Mouse (Mus musculus) hindbrain, embryonic 16.5 days (tissue): ENCODE measurements around the gene Zfp618. TPM values are rescaled to one million over a fixed set of nuclear protein-coding genes. Genes with fewer than 3 reads are reported as not detected.

Experiments used
- ATAC-seq: fragments of 200-750 bp; cut with Nextera tagmentation; 2 replicates; pipeline ENCODE4 v1.8.0; 2017; ENCODE audit warnings: moderate TSS enrichment, moderate library complexity
- H3K27ac ChIP-seq: fragments of 300-500 bp; sonication (generic); 2 replicates; pipeline ENCODE4 v1.5.1; 2014; ENCODE audit warnings: low read depth, mild to moderate bottlenecking, control low read depth, low read length, moderate library complexity
- H3K27me3 ChIP-seq: fragments of 300-500 bp; sonication (generic); replicated peaks from 2 replicates; pipeline ENCODE4 v1.6.1; 2014; ENCODE audit warnings: low read length; ENCODE audit not compliant: control insufficient read depth, insufficient read depth
- H3K36me3 ChIP-seq: fragments of 300-500 bp; sonication (generic); 2 replicates; pipeline ENCODE4 v1.6.1; 2014; ENCODE audit warnings: mild to moderate bottlenecking, low read length, moderate library complexity, mixed read lengths; ENCODE audit not compliant: control insufficient read depth, insufficient read depth
- H3K4me1 ChIP-seq: fragments of 300-500 bp; sonication (generic); 2 replicates; pipeline ENCODE4 v1.6.1; 2014; ENCODE audit warnings: low read depth, low read length; ENCODE audit not compliant: control insufficient read depth, insufficient read depth
- H3K4me2 ChIP-seq: fragments of 300-500 bp; sonication (generic); 2 replicates; pipeline ENCODE4 v1.6.1; 2014; ENCODE audit warnings: mild to moderate bottlenecking, low read length, control low read depth, moderate library complexity
- H3K4me3 ChIP-seq: fragments of 300-500 bp; sonication (generic); 2 replicates; pipeline ENCODE4 v1.5.1; 2014; ENCODE audit warnings: mild to moderate bottlenecking, low read length, control low read depth, moderate library complexity
- H3K9ac ChIP-seq: fragments of 300-500 bp; sonication (generic); 2 replicates; pipeline ENCODE4 v1.6.1; 2014; ENCODE audit warnings: low read depth, mild to moderate bottlenecking, control low read depth, low read length, moderate library complexity
- H3K9me3 ChIP-seq: fragments of 300-500 bp; sonication (generic); 2 replicates; pipeline ENCODE4 v1.6.1; 2014; ENCODE audit warnings: mild to moderate bottlenecking, low read length, moderate library complexity; ENCODE audit not compliant: control insufficient read depth
- WGBS: fragments of 180-500 bp; shearing (Covaris S2); extraction: QIAGEN DNeasy Blood & Tissue Kit; methylation state at CpG from one replicate; pipeline ENCODE4 v1.1.7; 2014; 5-methylcytosine and 5-hydroxymethylcytosine counted together
- polyA plus RNA-seq: library from polyadenylated mRNA; unstranded; fragments of >200 nt; fragmentation: Nextera tagmentation; extraction: Ambion mirVana; gene quantifications from 2 replicates; pipeline ENCODE4 v1.2.1, GENCODE M21; 2015

The Zfp618 gene
- polyA plus RNA-seq, result 22.9 and 29.6 TPM in 2 replicates

GRCm38 (mm10) chr4:62965497-62966302 lies at the start of gene Zfp618:
Gene Zfp618, plus strand, starts transcription at chr4:62965573.
- Histone ChIP-seq H3K4me2 (peak within 1 kb of the TSS; percentile 71), H3K27me3 (no peaks in the 10 kb centered on the region), H3K4me1 (0 out of 2 replicates have a peak, but pooled peaks cover 2% of the 10 kb centered on the region), H3K4me3 (peak within 1 kb of the TSS; percentile 92), H3K9me3 (no peaks in the 10 kb centered on the region), H3K27ac (peak within 1 kb of the TSS; percentile 90), H3K36me3 (no peaks in the 10 kb centered on the region), H3K9ac (peak within 1 kb of the TSS; percentile 100)
- peak; percentile 84 for ATAC-seq
- 1% methylated on average over 18 of the region's 86 CpGs for WGBS

- no peak overlapping the region for H3K4me3 ChIP-seq
- no peaks in the 10 kb centered on the region for H3K4me1 ChIP-seq
- 84% methylated on average over 8 of the region's 8 CpGs for WGBS
- H3K9me3 ChIP-seq, result peaks cover 2% of the 10 kb centered on the region; the same call in 1 of the 2 replicates
- no peak for ATAC-seq
- no peaks in the 10 kb centered on the region for H3K36me3 ChIP-seq
- no peaks in the 10 kb centered on the region for H3K27me3 ChIP-seq
- no peak overlapping the region for H3K9ac ChIP-seq
- no peak overlapping the region for H3K27ac ChIP-seq
- no peak overlapping the region for H3K4me2 ChIP-seq
Measured at GRCm38 (mm10) chr4:62917056-62917455, 48.3 kb upstream of the Zfp618 start.

- Histone ChIP-seq H3K9ac (no peak overlapping the region), H3K9me3 (no peaks in the 10 kb centered on the region; the same call in 1 of the 2 replicates), H3K27me3 (no peaks in the 10 kb centered on the region), H3K27ac (no peak overlapping the region), H3K4me1 (no peaks in the 10 kb centered on the region), H3K4me2 (no peak overlapping the region), H3K4me3 (no peak overlapping the region), H3K36me3 (no peaks in the 10 kb centered on the region)
- no peak for ATAC-seq
- 94% methylated on average over 4 of the region's 4 CpGs for WGBS
Measured at GRCm38 (mm10) chr4:62933798-62934197, 31.6 kb upstream of the Zfp618 start.

GRCm38 (mm10) chr4:62935589-62936218 lies 29.7 kb upstream of the Zfp618 start:
- Histone ChIP-seq H3K9ac (no peak overlapping the region), H3K4me1 (no peaks in the 10 kb centered on the region), H3K27ac (no peak overlapping the region), H3K36me3 (no peaks in the 10 kb centered on the region), H3K27me3 (no peaks in the 10 kb centered on the region), H3K4me3 (no peak overlapping the region), H3K9me3 (no peaks in the 10 kb centered on the region; the same call in 1 of the 2 replicates), H3K4me2 (no peak overlapping the region)
- no peak for ATAC-seq
- WGBS, result 76% methylated on average over 11 of the region's 11 CpGs

- Histone ChIP-seq H3K4me2 (0 out of 2 replicates have a peak overlapping the region, but pooled peaks have one; percentile 3), H3K27me3 (no peaks in the 10 kb centered on the region), H3K27ac (no peak overlapping the region), H3K9ac (no peak overlapping the region), H3K4me3 (no peak overlapping the region), H3K9me3 (no peaks in the 10 kb centered on the region), H3K36me3 (no peaks in the 10 kb centered on the region), H3K4me1 (peaks cover 2% of the 10 kb centered on the region; the same call in 1 of the 2 replicates)
- WGBS, result 57% methylated on average over 14 of the region's 14 CpGs
- ATAC-seq, result peak; percentile 91
Measured at GRCm38 (mm10) chr4:62941961-62942892, 23.1 kb upstream of the Zfp618 start.

GRCm38 (mm10) chr4:62944326-62944879 lies 21.0 kb upstream of the Zfp618 start:
- Histone ChIP-seq H3K27me3 (no peaks in the 10 kb centered on the region), H3K9ac (no peak overlapping the region), H3K4me2 (no peak overlapping the region), H3K27ac (no peak overlapping the region), H3K4me1 (peaks cover 2% of the 10 kb centered on the region; the same call in 1 of the 2 replicates), H3K9me3 (no peaks in the 10 kb centered on the region), H3K36me3 (no peaks in the 10 kb centered on the region), H3K4me3 (no peak overlapping the region)
- 62% methylated on average over 4 of the region's 4 CpGs for WGBS
- ATAC-seq, result 0 out of 2 replicates have a peak, but pooled peaks have one; percentile 31

- Histone ChIP-seq H3K9me3 (no peaks in the 10 kb centered on the region), H3K4me3 (no peak overlapping the region), H3K36me3 (no peaks in the 10 kb centered on the region), H3K27ac (no peak overlapping the region), H3K4me1 (no peaks in the 10 kb centered on the region), H3K27me3 (no peaks in the 10 kb centered on the region), H3K4me2 (no peak overlapping the region), H3K9ac (no peak overlapping the region)
- 72% methylated on average over 4 of the region's 4 CpGs for WGBS
- no peak for ATAC-seq
Measured at GRCm38 (mm10) chr4:62963806-62964205, 1.6 kb upstream of the Zfp618 start.

GRCm38 (mm10) chr4:62964844-62965496 lies 403 bp upstream of the Zfp618 start:
- Histone ChIP-seq H3K9ac (peak overlapping the region; percentile 100), H3K27me3 (no peaks in the 10 kb centered on the region), H3K27ac (peak overlapping the region; percentile 90), H3K36me3 (no peaks in the 10 kb centered on the region), H3K4me1 (no peaks in the 10 kb centered on the region), H3K4me3 (peak overlapping the region; percentile 92), H3K4me2 (peak overlapping the region; percentile 71), H3K9me3 (no peaks in the 10 kb centered on the region)
- ATAC-seq, result peak; percentile 66
- 2% methylated on average over 24 of the region's 52 CpGs for WGBS
